Mouse (Mus musculus) liver (tissue): ENCODE measurements around the gene Rbfox1.

ENCODE experiments used
- DNase-seq: peaks from one replicate; pipeline ENCODE4 v3.0.0-alpha.2; 2020; ENCODE audit warnings: mixed read lengths

The Rbfox1 gene

DNA sequence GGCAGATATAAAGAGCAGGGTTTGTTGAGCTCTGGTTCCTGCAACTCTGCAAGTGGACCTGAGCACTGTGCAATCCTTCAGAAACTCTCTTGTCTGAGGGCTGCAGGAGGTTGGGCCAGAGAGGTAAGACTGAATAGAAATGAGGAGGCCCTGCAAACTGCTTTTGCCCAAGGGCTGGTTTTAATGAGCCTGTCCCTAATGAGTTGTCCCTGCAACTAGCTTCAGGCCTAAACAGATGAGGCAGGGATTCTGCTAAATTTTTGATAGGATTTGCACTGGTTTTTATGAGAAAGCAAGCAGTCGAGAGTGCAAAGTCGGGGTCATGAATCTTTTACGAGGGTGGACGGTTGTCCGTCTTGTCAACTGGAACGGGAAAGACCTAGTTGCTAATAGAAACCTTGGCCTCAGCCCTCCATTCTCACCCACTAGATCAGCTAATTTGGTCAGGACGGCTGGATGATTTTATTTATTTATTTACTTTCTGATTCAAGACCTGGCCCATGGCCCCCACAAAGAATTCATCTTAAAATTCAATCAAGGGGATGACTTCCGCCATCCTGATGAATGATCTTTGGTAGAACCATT, 1279.1 kb downstream of the Rbfox1 start:
- DNase-seq, result no peak

DNA sequence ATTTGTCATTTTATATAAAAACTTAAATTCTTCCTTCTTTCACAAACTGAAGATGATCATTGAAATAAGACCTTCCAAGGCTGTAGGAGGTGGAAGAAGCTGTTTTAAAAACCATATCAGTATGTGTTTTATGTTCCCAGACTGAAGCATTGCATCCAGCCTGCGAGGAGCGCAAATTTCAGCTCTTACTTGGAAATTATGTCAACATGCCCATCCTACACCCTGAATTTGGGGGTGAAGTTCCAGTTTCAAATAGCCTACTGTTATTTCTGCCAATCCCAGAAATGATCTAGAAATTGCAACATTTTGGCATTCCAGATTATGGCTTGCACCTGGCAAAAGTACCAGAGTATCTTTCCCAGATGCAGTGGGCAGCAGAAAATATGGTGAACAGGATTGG, 1290.8 kb downstream of the Rbfox1 start:
- no peak for DNase-seq

DNA sequence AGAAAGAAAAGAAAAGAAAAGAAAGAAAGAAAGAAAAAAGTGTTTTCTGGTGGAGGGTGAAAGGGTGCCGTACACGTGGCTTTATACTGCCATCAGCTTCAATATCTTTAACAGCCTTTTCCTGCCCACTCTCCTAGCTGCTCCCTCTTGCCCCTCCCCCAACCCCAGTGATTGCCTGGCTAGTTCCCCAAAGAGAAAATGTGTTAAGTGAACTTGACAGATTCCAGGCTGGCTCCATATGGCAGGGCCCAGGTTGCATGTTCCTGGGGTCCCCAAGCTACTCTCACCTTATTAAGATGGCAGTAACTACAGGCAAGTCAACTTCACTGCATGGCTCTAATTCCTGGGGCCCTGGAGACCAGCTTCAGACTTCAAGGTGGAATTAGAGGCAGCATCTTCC, 1302.6 kb downstream of the Rbfox1 start:
- no peak for DNase-seq

GRCm38 (mm10) chr16:7193535-7193934, 1308.4 kb downstream of the Rbfox1 start:
- DNase-seq, result no peak

- no peak for DNase-seq
Observed at GRCm38 (mm10) chr16:7197953-7198352, 1312.8 kb downstream of the Rbfox1 start.

- DNase-seq, result no peak
Observed at GRCm38 (mm10) chr16:7200239-7200638, 1315.1 kb downstream of the Rbfox1 start.

GRCm38 (mm10) chr16:7201816-7202215, 1316.7 kb downstream of the Rbfox1 start:
- no peak for DNase-seq

DNA sequence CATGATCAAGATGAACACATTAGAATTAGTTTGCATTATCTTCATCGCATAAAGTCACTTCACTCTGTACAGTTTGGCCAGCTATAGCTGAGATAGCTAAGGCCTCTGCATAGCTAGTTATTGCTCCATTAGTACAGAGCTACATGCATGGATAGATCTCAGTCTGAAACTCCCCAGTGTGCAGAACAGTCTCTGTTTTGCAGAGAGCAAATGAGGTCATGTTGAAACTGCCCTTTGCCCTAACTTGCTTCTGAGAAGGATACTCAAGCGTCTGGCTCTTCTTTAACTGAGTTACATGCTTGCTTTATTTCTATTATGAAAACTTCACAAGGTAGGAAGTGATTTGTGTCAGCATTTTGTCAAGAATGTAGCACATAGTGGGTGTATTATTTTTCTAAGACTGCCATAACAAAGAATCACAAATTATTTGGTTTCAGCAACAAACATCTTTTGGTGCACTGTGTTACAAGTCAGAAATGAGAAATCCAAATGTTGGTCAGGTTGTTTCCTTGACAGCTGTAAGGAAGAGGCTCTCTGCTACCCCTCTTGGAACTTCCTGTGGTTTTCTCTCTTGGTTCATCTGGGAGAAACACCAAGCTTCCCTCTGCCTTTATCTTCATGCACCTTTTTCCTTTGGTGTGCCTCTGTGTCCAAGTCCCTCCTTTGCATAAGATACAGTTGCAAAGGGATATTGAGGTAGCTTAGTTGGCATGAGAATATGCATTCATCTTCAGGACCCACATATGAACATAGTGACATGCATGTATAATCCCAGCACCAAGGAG, 1321.2 kb downstream of the Rbfox1 start:
- no peak for DNase-seq

GRCm38 (mm10) chr16:7207599-7207998, 1322.4 kb downstream of the Rbfox1 start:
- DNase-seq, result no peak

- no peak for DNase-seq
Observed at GRCm38 (mm10) chr16:7212756-7213155, 1327.6 kb downstream of the Rbfox1 start.

DNA sequence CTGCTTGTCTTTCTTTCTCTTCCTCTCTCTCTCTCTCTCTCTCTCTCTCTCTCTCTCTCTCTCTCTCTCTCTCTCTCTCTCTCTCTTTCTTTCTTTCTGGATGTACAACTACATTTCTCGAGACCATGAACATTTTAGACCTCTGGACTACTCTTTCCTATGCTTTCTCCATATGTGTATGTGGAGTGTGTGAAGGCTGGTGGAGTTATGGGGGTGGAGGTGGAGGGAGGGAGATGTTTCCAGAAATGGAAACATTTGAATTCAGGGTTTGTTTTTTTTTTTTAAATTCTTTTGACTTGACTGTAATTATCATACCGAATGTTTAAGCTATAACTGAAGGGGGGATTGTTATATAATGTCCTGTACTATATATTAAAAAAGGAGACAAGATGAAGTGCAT, 1338.1 kb downstream of the Rbfox1 start:
- DNase-seq, result no peak

DNA sequence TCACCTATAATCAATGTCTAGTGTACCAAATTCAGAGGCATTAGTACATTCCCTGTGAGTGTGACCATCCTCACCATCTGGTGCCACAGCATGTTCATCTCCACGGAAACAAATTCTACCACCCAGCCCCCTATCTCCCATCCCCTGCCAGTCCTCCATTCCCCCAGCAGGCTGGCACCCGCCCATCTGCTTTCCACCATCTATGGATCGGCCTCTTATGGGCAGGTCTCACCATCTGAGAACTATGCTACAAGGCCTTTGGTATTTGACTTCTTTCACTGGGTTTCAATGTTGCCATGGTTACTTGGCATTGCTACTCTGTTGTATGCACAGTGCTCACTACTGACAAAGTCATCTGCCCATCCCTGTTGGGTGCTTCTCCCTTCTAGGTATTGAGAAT, 1340.8 kb downstream of the Rbfox1 start:
- no peak for DNase-seq

DNA sequence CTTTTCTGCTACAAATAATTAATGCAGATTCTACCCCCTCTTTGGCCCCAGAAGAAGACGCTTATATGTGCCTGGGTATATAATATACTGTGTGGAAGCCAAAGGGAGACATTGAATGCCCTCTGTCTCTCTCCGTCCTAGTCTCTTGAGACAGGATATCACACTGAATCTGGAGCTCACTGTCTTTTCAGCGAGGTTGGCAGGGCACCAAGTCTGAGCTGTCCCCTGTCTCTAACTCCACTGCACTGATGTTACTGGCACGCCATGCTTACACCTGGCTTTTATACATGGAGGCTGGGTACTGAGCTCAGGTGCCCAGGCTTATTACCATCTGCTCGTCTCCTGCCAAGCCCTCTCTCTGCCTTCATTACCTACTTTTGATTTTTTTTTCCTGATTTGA, 1343.1 kb downstream of the Rbfox1 start:
- no peak for DNase-seq

- DNase-seq, result no peak
Observed at GRCm38 (mm10) chr16:7229232-7229631, 1344.1 kb downstream of the Rbfox1 start.

- no peak for DNase-seq
Observed at GRCm38 (mm10) chr16:7241627-7242026, 1356.5 kb downstream of the Rbfox1 start.

DNA sequence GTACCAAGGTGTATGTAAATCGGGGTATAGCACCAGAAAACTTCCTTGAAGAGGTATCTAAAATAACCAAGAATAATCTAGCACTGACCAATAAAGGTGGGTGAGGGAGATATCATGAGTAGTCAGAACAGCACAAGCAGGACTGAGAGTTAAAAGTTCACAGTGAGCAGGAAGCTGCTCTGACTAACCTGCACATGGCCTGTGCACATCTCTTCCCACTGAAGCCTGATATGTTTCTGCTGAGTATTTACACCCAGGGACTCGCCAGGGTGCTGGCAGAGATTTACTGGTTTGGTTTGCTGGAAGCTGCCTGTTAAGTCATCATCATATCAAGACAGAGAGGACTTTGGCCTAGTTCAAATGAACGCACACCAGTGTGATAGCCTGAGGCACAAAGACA, 1357.3 kb downstream of the Rbfox1 start:
- DNase-seq, result no peak

DNA sequence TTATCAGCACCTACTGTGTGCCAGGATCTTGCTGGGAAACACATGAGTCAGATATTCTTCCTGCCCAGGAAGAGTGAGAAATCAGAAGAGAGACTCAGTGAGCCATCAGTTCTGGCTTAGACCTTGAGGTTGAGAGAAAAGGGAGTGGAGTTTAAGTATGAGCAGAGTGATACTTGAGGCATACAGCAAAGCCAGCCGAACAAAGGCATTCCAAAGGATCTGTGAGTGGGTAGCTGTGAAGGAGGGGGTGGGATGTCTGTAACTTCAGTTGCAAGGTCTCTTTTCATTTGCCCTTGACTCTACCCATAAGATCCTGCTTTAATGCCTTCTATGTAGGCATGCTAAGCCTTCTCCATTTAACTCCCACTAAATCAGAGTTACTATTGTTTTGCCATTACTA, 1359.2 kb downstream of the Rbfox1 start:
- no peak for DNase-seq

GRCm38 (mm10) chr16:7251696-7252095, 1366.5 kb downstream of the Rbfox1 start:
- DNase-seq, result no peak

GRCm38 (mm10) chr16:7257366-7257765, 1372.2 kb downstream of the Rbfox1 start:
- DNase-seq, result no peak

DNA sequence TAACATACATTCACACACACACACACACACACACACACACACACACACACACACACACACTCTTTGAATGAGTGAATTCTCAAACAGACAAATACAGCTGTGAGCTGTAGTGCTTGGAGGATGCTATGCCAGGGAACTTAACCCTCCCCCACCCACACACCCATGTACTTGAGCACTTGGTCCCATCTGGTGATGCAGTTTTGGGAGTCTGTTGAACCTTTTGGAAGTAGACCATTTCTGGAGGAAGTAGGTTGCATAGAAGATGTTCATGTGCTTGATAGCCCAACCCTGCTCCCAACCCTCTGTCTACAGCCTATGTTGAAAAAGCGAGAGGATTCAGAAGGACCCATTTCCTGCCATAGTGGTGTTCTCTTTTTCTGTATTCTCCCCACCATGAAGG, 1378.1 kb downstream of the Rbfox1 start:
- DNase-seq, result no peak

- no peak for DNase-seq
Observed at GRCm38 (mm10) chr16:7265715-7266114, 1380.6 kb downstream of the Rbfox1 start.

- no peak for DNase-seq
Observed at GRCm38 (mm10) chr16:7275501-7275900, 1390.3 kb downstream of the Rbfox1 start.

DNA sequence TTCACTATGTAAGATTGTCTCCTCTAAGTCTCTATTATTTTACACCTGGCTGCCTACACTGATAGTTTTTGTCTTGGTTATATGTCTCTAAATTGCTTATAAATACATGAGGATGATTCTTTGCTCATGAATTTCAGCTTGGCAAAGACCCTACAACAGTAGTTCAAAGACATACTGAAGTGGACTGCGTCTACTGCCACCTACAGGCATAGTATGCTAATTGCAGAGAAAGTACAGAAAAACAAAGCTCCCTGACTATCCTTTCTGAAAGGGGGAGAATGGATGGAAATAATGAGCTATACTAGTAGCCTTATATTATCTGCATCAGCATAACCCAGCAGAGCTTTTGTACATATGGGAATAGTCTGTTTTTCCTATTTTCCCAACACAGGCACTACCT, 1390.7 kb downstream of the Rbfox1 start:
- no peak for DNase-seq

GRCm38 (mm10) chr16:7279544-7279943, 1394.4 kb downstream of the Rbfox1 start:
- no peak for DNase-seq

DNA sequence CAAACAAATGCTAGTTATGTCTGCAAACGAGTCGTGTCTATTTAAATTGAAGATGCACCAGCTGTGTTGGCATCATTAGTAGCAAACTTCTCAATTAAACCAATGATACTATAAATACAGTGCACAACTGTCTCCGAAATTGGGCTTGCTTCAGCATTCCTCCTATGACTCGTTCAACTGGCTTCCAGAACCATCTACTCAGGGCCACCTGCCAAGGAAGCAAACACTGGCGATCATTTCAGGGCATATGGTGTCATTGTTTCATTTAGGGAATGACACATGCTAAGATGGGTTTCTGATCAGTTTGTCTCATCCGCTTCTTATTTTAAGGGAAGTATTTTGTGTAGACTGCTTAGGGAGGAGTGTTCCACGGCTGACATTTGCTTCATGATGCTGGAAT, 1397.1 kb downstream of the Rbfox1 start:
- DNase-seq, result no peak
